Mouse (Mus musculus): ENCODE data around the gene Cldn18.

Gene Cldn18

GRCm38 (mm10) chr9:99717134-99717533, at the start of gene Cldn18:
TSS of gene Cldn18 (minus strand) at chr9:99717267.
- WGBS = 92% methylated on average over 14 of the region's 14 CpGs

DNA sequence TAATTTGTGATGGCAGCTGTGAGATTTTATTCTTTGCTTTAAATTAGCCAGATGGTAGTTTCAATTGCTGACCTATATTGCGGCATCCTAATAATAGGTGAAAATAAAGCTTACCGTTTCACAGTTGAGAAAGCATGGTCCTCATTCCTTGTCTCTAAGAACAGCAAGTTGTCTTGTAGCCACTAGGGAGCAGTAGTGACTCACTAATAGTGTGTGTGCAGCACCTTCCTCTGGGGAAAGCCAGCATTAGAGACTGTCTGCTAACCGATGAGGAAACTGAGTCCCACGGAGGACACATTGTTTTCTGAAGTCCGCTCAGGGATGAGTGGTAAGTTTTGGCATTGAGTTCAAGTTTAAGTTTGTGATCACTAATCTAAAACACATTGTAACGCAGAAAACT, 46.5 kb upstream of the Cldn18 start:
- 55% methylated on average over 6 of the region's 6 CpGs for WGBS

DNA sequence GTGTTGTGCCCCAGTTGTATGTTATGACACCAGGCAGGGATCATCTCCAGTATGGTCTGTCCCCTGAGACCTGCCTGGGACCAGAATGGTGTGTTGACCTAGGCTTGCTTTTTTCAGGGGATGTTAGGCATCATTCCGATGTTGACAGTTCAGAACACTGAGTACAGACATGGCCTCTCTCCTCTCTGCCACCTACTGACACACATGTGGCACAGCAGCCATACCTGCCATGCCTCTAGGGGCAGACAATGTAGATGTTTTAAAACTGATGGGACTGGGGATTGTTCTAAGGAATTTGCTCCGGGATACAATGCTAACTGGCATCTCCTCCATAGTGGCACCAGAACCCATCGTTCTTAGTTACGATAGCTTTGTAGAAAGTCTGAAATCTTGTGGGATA, 33.2 kb upstream of the Cldn18 start:
- 79% methylated on average over 4 of the region's 4 CpGs for WGBS

DNA sequence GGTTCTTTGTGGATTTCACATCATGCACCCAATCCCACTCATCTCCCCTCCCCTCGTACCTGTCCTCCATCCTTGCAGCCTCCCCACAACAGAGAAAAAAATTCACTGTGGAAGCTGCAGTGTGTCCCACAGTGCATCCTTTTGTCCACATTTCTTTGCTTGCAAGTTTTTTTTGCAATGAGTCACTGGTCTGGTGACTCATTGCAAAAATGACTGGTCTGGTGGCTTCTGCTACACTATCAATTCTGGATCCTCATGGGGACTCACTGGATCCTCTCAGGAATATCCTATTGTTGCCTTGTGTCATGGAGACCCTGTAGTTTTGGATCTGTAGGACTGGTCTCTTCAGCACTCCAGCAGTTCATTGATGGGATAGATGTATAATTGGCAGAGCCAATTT, 31.2 kb upstream of the Cldn18 start:
- WGBS = 76% methylated on average over 1 of the region's 1 CpGs

DNA sequence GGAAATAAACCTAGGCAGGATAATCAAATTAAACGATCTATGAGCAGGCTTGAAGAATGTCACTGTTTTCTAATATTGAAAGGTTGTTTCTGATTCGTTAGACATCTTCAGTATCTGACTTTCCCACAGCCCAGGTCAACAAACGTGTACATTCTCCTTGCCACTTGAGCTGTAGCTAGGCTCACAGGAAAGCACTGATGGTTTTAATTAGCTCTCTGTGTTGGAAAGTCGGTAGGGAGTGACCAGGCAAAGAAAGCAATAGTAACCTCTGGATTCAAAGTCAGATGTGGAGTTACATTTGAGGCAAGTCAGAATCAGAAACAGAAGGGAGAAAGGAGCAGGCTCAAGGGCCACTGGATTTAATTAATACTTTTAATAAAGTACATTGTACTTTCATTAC, 30.7 kb upstream of the Cldn18 start:
- WGBS = 61% methylated on average over 4 of the region's 4 CpGs

GRCm38 (mm10) chr9:99744548-99744947, 27.5 kb upstream of the Cldn18 start:
- 51% methylated on average over 5 of the region's 5 CpGs for WGBS

DNA sequence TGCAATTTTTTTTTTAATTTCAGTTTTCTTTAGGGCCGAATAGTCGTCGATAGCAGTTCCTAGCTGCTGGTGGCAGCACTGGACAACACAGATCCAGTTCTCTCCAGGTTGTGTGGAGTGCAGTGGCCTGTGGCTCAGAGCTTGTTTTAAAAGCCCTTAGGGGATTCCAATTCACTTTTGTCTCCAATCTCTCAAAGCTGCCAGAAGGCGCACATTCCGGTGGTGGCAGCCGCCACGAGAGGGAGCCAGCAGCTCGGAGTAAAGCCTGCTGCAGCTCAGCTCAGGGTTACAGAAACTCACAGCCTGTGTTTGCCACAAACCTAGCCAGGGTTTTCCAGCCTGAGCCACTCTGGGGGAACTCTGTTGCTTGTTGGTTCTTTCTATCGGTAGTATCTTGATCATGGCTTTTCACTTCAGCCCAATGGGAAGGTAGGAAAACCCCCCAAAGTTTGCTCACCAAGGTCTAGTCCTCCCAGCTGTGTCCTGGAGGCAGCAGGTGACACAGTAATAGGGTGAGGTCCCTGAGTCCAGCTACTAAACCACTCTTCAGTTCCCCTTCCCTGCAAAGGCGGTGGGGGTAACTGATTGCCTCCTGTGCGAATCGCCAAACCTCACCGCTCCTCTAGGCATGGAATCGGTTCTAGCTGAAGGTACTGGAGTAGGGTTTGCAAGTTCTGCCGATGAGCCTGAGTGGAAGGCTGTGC, 13.0 kb upstream of the Cldn18 start:
- WGBS = 37% methylated on average over 15 of the region's 15 CpGs

- 73% methylated on average over 11 of the region's 11 CpGs for WGBS
Observed at GRCm38 (mm10) chr9:99727819-99728218, 10.8 kb upstream of the Cldn18 start.

DNA sequence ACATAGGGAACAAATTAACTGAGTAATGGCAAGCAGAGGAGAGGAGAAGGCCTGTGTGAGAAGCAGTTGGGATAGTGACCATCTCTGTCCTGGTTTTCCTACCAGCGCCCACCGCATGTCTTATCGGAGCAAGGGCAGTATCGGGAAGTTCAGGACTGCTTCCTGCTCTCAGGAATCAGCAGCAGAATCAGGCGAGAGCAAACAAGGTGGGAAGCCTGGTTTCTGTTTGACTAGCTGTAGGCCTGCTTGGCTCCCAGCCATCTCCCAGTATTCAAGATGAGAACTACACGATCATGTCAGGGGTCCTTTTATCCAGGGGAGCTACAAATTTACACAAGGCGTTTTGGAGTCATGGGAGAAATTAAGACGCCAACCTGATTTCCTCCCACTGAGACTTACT, 8.2 kb upstream of the Cldn18 start:
- WGBS = 86% methylated on average over 8 of the region's 8 CpGs

GRCm38 (mm10) chr9:99720011-99720410, 2.9 kb upstream of the Cldn18 start:
- 12% methylated on average over 1 of the region's 1 CpGs for WGBS

GRCm38 (mm10) chr9:99710297-99710696, 6.8 kb downstream of the Cldn18 start:
- WGBS = 89% methylated on average over 4 of the region's 4 CpGs

DNA sequence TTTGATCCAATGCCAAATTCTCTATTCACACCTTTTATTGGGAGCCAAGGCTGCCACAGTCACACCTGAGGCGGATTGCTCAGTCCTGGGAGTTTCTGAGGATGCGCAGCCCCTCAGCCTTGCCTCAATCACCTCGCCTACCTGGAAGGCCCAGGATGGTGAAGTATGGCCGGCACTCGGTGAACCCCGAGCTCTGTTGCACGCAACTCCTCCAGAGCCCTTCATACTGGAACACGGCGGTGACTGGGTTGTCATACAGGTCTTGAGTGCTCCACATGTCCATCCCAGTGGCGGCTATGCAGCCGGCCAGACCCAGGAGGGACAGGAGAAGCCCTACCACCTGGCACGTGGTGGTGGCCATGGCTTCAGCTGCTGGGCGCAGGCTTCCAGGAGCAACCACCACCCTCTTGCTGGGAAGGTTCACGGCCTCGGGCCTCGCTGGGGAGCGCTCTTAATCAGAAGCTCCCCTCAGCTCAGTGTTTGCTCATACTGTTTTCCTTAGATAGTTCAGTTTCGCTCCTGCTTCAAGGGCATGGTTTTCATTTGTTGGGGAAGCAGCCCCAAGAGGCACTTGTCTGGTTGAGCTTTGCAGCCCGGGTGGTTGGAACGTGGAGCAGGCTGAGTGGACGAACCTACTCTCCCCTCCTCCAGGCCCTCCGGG, 7.3 kb downstream of the Cldn18 start:
- 90% methylated on average over 22 of the region's 22 CpGs for WGBS

GRCm38 (mm10) chr9:99707425-99708126, 9.5 kb downstream of the Cldn18 start:
- 82% methylated on average over 11 of the region's 11 CpGs for WGBS

GRCm38 (mm10) chr9:99706264-99706663, 10.8 kb downstream of the Cldn18 start:
- WGBS = 94% methylated on average over 6 of the region's 6 CpGs

DNA sequence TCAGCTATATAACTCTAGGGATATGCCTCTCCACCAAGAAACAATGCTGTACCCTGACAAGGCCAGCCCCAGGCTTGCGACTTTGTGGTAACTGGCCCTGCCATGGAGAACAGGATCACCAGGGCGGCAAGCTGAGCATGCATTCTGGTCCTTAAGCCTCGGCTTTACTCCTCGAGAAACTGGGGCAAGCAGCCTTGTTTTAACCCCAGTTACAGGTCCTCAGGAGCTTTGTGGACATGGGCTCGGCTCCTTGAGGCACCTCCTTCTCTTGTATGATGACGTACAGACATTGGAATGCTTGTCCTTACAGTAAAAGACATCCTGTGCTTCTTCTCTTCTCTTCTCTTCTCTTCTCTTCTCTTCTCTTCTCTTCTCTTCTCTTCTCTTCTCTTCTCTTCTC, 13.4 kb downstream of the Cldn18 start:
- 89% methylated on average over 6 of the region's 6 CpGs for WGBS

DNA sequence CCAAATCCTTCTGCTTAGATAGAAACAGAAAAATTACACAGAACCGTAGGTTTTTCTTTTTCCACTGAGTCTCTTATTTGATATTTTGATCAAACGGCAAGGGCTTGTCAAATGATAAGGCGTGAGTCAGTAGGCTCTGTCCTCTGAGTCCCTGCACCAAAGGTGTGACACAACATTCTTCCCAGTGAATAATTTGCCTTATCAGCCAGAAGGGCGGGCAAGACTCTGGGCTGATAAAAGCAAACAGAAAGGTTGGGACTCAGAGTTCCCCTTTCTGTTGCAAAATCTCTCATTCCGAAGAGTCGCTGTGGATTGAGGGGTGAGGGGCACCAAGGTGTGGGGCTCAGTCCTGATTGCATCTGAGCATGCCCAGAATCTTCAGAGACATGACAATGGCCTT, 14.9 kb downstream of the Cldn18 start:
- 92% methylated on average over 6 of the region's 6 CpGs for whole genome bisulfite sequencing

GRCm38 (mm10) chr9:99701187-99701586, 15.9 kb downstream of the Cldn18 start:
- WGBS = 82% methylated on average over 2 of the region's 2 CpGs

- WGBS = 69% methylated on average over 2 of the region's 2 CpGs
Observed at GRCm38 (mm10) chr9:99699752-99700389, 17.2 kb downstream of the Cldn18 start.

GRCm38 (mm10) chr9:99694961-99695360, 22.1 kb downstream of the Cldn18 start:
- WGBS = 68% methylated on average over 7 of the region's 7 CpGs

GRCm38 (mm10) chr9:99690386-99690785, 26.7 kb downstream of the Cldn18 start:
- WGBS = 91% methylated on average over 7 of the region's 7 CpGs

DNA sequence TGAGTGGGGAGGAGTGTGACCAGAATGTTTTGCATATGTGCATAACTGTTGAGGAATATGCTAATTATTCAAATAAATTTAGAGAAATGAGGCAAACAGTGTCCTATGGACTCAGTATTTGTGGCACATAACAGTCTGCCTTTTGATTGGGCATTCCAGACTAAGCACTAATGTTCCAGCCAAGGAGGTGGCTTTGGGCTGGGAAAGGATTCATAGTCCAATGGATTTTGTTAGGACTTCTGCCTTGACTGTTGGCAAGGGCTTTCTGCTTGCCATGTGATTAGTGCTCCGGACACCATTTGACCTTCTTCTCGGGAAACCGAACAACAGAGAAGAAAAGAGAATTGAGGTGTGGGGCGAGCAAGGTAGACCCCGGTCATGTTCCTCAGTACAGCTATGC, 27.3 kb downstream of the Cldn18 start:
- WGBS = 94% methylated on average over 5 of the region's 5 CpGs

DNA sequence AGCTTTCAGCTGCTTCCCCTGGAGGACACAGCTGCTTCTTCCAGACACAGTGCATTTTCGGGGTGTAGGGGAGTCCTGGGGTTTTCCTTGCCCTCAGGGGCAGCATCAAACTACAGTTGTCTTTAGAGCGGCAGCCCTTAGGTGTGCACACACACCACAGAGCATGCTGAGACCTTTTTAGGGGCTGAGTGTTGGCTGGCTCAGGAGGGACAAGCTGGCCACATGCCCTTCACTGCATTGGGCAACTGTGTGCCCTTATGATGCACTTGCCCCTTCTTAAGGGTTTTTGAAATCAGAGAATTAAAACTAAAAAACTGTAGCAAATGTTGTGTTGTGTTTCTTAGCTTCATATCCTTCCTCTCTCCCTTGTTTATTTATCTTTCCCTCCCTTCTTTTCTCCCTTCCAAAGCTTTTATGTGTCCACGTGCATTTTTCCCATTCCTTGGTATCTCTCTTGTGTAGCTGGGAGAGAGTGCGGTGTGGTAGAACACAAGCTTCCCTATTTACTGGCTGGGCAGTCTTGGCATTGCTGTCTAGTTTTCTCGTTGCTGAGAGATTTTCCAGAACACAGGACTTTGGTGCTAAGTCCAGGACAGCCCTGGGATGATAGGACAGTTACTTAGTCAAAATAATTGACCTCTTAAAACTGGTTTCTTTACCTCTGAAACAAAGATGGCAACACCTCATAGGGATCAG, 31.4 kb downstream of the Cldn18 start:
- WGBS = 55% methylated on average over 5 of the region's 5 CpGs
